Mouse (Mus musculus) testis, adult 2 months (tissue): ENCODE results near the gene Ramp1.

Source experiments
- CTCF ChIP-seq: fragments of 200-500 bp; IDR thresholded peaks from 2 replicates; pipeline ENCODE4 v1.5.1; 2012; ENCODE audit warnings: low read depth, mild to moderate bottlenecking, inconsistent platforms, low read length, moderate library complexity; ENCODE audit not compliant: control insufficient read depth, insufficient read depth, insufficient replicate concordance
- POLR2A ChIP-seq: fragments of 200-500 bp; IDR thresholded peaks from 2 replicates; pipeline ENCODE4 v1.6.1; 2012; ENCODE audit warnings: low read depth, mild to moderate bottlenecking, inconsistent platforms, low read length, moderate library complexity; ENCODE audit not compliant: control insufficient read depth

GRCm38 (mm10) chr1:91272260-91272659 is 92.6 kb downstream of the Ramp1 start:
- TF ChIP-seq POLR2A (no peak), CTCF (no peak)
